Mouse (Mus musculus): ENCODE data around the gene Pip5k1c.

- TF ChIP-seq CTCF (IDR thresholded peaks at IDR 0.05; ENCODE audit: borderline replicate concordance, insufficient read depth, low read depth, low read length) (no peak), POLR2A (IDR thresholded peaks at IDR 0.05; ENCODE audit: borderline replicate concordance, insufficient read depth, low read length) (no peak)
These were observed 12.9 kb downstream of the Pip5k1c start for GRCm38 (mm10) chr10:81305663-81306062.

Measured in cerebellum, adult 2 months (tissue).